Mouse (Mus musculus): Measurements from ENCODE around the gene Inpp4a.

Inpp4a gene

GRCm38 (mm10) chr1:37323208-37323607 is 23.5 kb downstream of the Inpp4a start:
- DNase-seq (ENCODE audit: low read depth), result no peak

GRCm38 (mm10) chr1:37324569-37324968 is 24.9 kb downstream of the Inpp4a start:
- no peak for DNase-seq (ENCODE audit: low read depth)

GRCm38 (mm10) chr1:37327311-37327710 is 27.6 kb downstream of the Inpp4a start:
- no peak for DNase-seq (ENCODE audit: low read depth)

GRCm38 (mm10) chr1:37329132-37329531 is 29.5 kb downstream of the Inpp4a start:
- no peak for DNase-seq (ENCODE audit: low read depth)

- no peak for DNase-seq (ENCODE audit: low read depth)
These were observed 30.2 kb downstream of the Inpp4a start for GRCm38 (mm10) chr1:37329831-37330230.

GRCm38 (mm10) chr1:37332756-37333155 is 33.1 kb downstream of the Inpp4a start:
- DNase-seq (ENCODE audit: low read depth), result no peak

GRCm38 (mm10) chr1:37333741-37334440 is 34.2 kb downstream of the Inpp4a start:
- DNase-seq (ENCODE audit: low read depth), result no peak

GRCm38 (mm10) chr1:37336022-37336421 is 36.4 kb downstream of the Inpp4a start:
- no peak for DNase-seq (ENCODE audit: low read depth)

GRCm38 (mm10) chr1:37336794-37337193 is 37.1 kb downstream of the Inpp4a start:
- no peak for DNase-seq (ENCODE audit: low read depth)

GRCm38 (mm10) chr1:37337273-37337672 is 37.6 kb downstream of the Inpp4a start:
- no peak for DNase-seq (ENCODE audit: low read depth)

- no peak for DNase-seq (ENCODE audit: low read depth)
These were observed 39.5 kb downstream of the Inpp4a start for GRCm38 (mm10) chr1:37339144-37339543.

- no peak for DNase-seq (ENCODE audit: low read depth)
These were observed 41.7 kb downstream of the Inpp4a start for GRCm38 (mm10) chr1:37341347-37341746.

GRCm38 (mm10) chr1:37341914-37342313 is 42.2 kb downstream of the Inpp4a start:
- no peak for DNase-seq (ENCODE audit: low read depth)

GRCm38 (mm10) chr1:37342524-37342923 is 42.9 kb downstream of the Inpp4a start:
- no peak for DNase-seq (ENCODE audit: low read depth)

- no peak for DNase-seq (ENCODE audit: low read depth)
These were observed 43.6 kb downstream of the Inpp4a start for GRCm38 (mm10) chr1:37343265-37343664.

GRCm38 (mm10) chr1:37344223-37344916 is 44.7 kb downstream of the Inpp4a start:
- DNase-seq (ENCODE audit: low read depth), result no peak

GRCm38 (mm10) chr1:37347361-37348080 is 47.9 kb downstream of the Inpp4a start:
- peak; percentile 21 for DNase-seq (ENCODE audit: low read depth)

- DNase-seq (ENCODE audit: low read depth), result peak; percentile 40
These were observed 51.4 kb downstream of the Inpp4a start for GRCm38 (mm10) chr1:37350886-37351651.

GRCm38 (mm10) chr1:37351961-37352360 is 52.3 kb downstream of the Inpp4a start:
- DNase-seq (ENCODE audit: low read depth), result no peak

- no peak for DNase-seq (ENCODE audit: low read depth)
These were observed 53.8 kb downstream of the Inpp4a start for GRCm38 (mm10) chr1:37353456-37353855.

- no peak for DNase-seq (ENCODE audit: low read depth)
These were observed 55.8 kb downstream of the Inpp4a start for GRCm38 (mm10) chr1:37355492-37355891.

- DNase-seq (ENCODE audit: low read depth), result no peak
These were observed 56.6 kb downstream of the Inpp4a start for GRCm38 (mm10) chr1:37356305-37356704.

Data from fibroblast of lung, adult 2 months (primary cell).